Mouse (Mus musculus) embryonic facial prominence, embryonic 11.5 days (tissue): ENCODE results near the gene Tmem265. TPM values are rescaled to one million over a fixed set of nuclear protein-coding genes. Genes with fewer than 3 reads are reported as not detected.

ENCODE experiments used
- ATAC-seq: fragments of 200-750 bp; cut with Nextera tagmentation; replicated peaks from 2 replicates; pipeline ENCODE4 v1.8.0; 2017; ENCODE audit warnings: low read depth; ENCODE audit not compliant: insufficient number of reproducible peaks, low FRiP score, low TSS enrichment
- DNase-seq: peaks from one replicate; pipeline ENCODE4 v3.0.0-alpha.2; 2015; ENCODE audit warnings: low spot score
- H3K27ac ChIP-seq: fragments of 300-500 bp; sonication (generic); replicated peaks from 2 replicates; pipeline ENCODE4 v1.5.1; 2014; ENCODE audit warnings: mild to moderate bottlenecking, low read depth, low read length, control low read depth
- H3K27me3 ChIP-seq: fragments of 300-500 bp; sonication (generic); 2 replicates; pipeline ENCODE4 v1.6.1; 2014; ENCODE audit warnings: mild to moderate bottlenecking, low read length, moderate library complexity, mixed read lengths; ENCODE audit not compliant: control insufficient read depth, insufficient read depth
- H3K36me3 ChIP-seq: fragments of 300-500 bp; sonication (generic); replicated peaks from 2 replicates; pipeline ENCODE4 v1.6.1; 2014; ENCODE audit warnings: low read depth, mild to moderate bottlenecking, low read length, moderate library complexity, mixed read lengths; ENCODE audit not compliant: control insufficient read depth, insufficient read depth
- H3K4me1 ChIP-seq: fragments of 300-500 bp; sonication (generic); 2 replicates; pipeline ENCODE4 v1.6.1; 2014; ENCODE audit warnings: low read length, mixed read lengths; ENCODE audit not compliant: control insufficient read depth, insufficient read depth
- H3K4me2 ChIP-seq: fragments of 300-500 bp; sonication (generic); 2 replicates; pipeline ENCODE4 v1.6.1; 2014; ENCODE audit warnings: low read depth, mild to moderate bottlenecking, control low read depth, low read length, moderate library complexity
- H3K4me3 ChIP-seq: fragments of 300-500 bp; sonication (generic); 2 replicates; pipeline ENCODE4 v1.5.1; 2014; ENCODE audit warnings: low read depth, low read length, control low read depth
- H3K9ac ChIP-seq: fragments of 300-500 bp; sonication (generic); replicated peaks from 2 replicates; pipeline ENCODE4 v1.6.1; 2014; ENCODE audit warnings: mild to moderate bottlenecking, control low read depth, low read length
- H3K9me3 ChIP-seq: fragments of 300-500 bp; sonication (generic); replicated peaks from 2 replicates; pipeline ENCODE4 v1.6.1; 2016; ENCODE audit warnings: mild to moderate bottlenecking, low read length, inconsistent platforms, mixed read lengths; ENCODE audit not compliant: control insufficient read depth
- WGBS: fragments of 180-500 bp; shearing (Covaris S2); extraction: QIAGEN DNeasy Blood & Tissue Kit; methylation state at CpG from one replicate; pipeline ENCODE4 v1.1.7; 2014; 5-methylcytosine and 5-hydroxymethylcytosine counted together
- polyA plus RNA-seq: library from polyadenylated mRNA; unstranded; fragments of >200 nt; fragmentation: Nextera tagmentation; extraction: Ambion mirVana; gene quantifications from 2 replicates; pipeline ENCODE4 v1.2.1, GENCODE M21; 2014

Gene Tmem265
- polyA plus RNA-seq, 1 experiment from 2014 or later, result 4.8 TPM

GRCm38 (mm10) chr7:127611011-127611410 lies 49.8 kb downstream of the Tmem265 start:
- Histone ChIP-seq H3K36me3 (peaks cover 24% of the 10 kb centered on the region), H3K27ac (no peak overlapping the region), H3K4me3 (no peak overlapping the region), H3K4me2 (no peak overlapping the region), H3K9me3 (no peaks in the 10 kb centered on the region), H3K27me3 (no peaks in the 10 kb centered on the region), H3K9ac (no peak overlapping the region), H3K4me1 (peaks cover 3% of the 10 kb centered on the region; the same call in 1 of the 2 replicates)
- no peak for DNase-seq
- ATAC-seq, result no peak
- WGBS, result 97% methylated on average over 29 of the region's 29 CpGs

- WGBS, result 96% methylated on average over 26 of the region's 26 CpGs
- Histone ChIP-seq H3K4me1 (peaks cover 3% of the 10 kb centered on the region; the same call in 1 of the 2 replicates), H3K9me3 (no peaks in the 10 kb centered on the region), H3K27ac (no peak overlapping the region), H3K9ac (no peak overlapping the region), H3K4me2 (no peak overlapping the region), H3K36me3 (peaks cover 24% of the 10 kb centered on the region), H3K4me3 (no peak overlapping the region), H3K27me3 (no peaks in the 10 kb centered on the region)
- ATAC-seq, result no peak
- DNase-seq, result no peak
These were observed 50.4 kb downstream of the Tmem265 start for GRCm38 (mm10) chr7:127611561-127611960.

- DNase-seq, result no peak
- no peaks in the 10 kb centered on the region for H3K9me3 ChIP-seq
- H3K27me3 ChIP-seq, result no peaks in the 10 kb centered on the region
- 0 out of 2 replicates have a peak overlapping the region, but pooled peaks have one; percentile 77 for H3K4me3 ChIP-seq
- H3K4me2 ChIP-seq, result peak overlapping the region; percentile 81
- WGBS, result 80% methylated on average over 8 of the region's 8 CpGs
- H3K36me3 ChIP-seq, result peaks cover 24% of the 10 kb centered on the region
- H3K27ac ChIP-seq, result no peak overlapping the region
- H3K9ac ChIP-seq, result no peak overlapping the region
- no peak for ATAC-seq
- peaks cover 3% of the 10 kb centered on the region; the same call in 1 of the 2 replicates for H3K4me1 ChIP-seq
These were observed 52.3 kb downstream of the Tmem265 start for GRCm38 (mm10) chr7:127613501-127613900.

GRCm38 (mm10) chr7:127614091-127614490 lies 52.9 kb downstream of the Tmem265 start:
- no peaks in the 10 kb centered on the region for H3K9me3 ChIP-seq
- ATAC-seq (no peak), DNase-seq (no peak)
- WGBS, result 21% methylated on average over 8 of the region's 8 CpGs
- peak overlapping the region; percentile 57; the same call in 1 of the 2 replicates for H3K27ac ChIP-seq
- H3K4me3 ChIP-seq, result peak overlapping the region; percentile 77
- H3K4me2 ChIP-seq, result peak overlapping the region; percentile 81
- peaks cover 3% of the 10 kb centered on the region; the same call in 1 of the 2 replicates for H3K4me1 ChIP-seq
- H3K36me3 ChIP-seq, result peaks cover 24% of the 10 kb centered on the region
- peak overlapping the region; percentile 88 for H3K9ac ChIP-seq
- H3K27me3 ChIP-seq, result no peaks in the 10 kb centered on the region

GRCm38 (mm10) chr7:127614511-127614890 lies 53.3 kb downstream of the Tmem265 start:
- Histone ChIP-seq H3K4me2 (peak overlapping the region; percentile 81), H3K9me3 (no peaks in the 10 kb centered on the region), H3K36me3 (peaks cover 24% of the 10 kb centered on the region), H3K4me3 (peak overlapping the region; percentile 77), H3K4me1 (peaks cover 3% of the 10 kb centered on the region; the same call in 1 of the 2 replicates), H3K27ac (peak overlapping the region; percentile 57), H3K27me3 (no peaks in the 10 kb centered on the region), H3K9ac (peak overlapping the region; percentile 88)
- WGBS, result 0% methylated on average over 14 of the region's 44 CpGs
- peak; percentile 47 for ATAC-seq
- peak; percentile 45 for DNase-seq

GRCm38 (mm10) chr7:127614891-127615843 lies 54.0 kb downstream of the Tmem265 start, which contains the start of gene Zfp629:
Zfp629 (minus strand) TSS chr7:127615797.
- ATAC-seq (peak; percentile 87), DNase-seq (peak; percentile 93)
- Histone ChIP-seq H3K4me2 (peak within 1 kb of the TSS; percentile 81), H3K9me3 (no peaks in the 10 kb centered on the region), H3K36me3 (peaks cover 20% of the 10 kb centered on the region), H3K27me3 (no peaks in the 10 kb centered on the region), H3K9ac (peak within 1 kb of the TSS; percentile 88), H3K4me1 (peaks cover 3% of the 10 kb centered on the region; the same call in 1 of the 2 replicates), H3K27ac (peak within 1 kb of the TSS; percentile 57), H3K4me3 (peak within 1 kb of the TSS; percentile 77)
- under 1% methylated on average over 27 of the region's 50 CpGs for WGBS

GRCm38 (mm10) chr7:127616336-127616735 lies 55.1 kb downstream of the Tmem265 start:
- Histone ChIP-seq H3K9ac (no peak overlapping the region), H3K27ac (no peak overlapping the region), H3K4me2 (no peak overlapping the region), H3K4me1 (peaks cover 3% of the 10 kb centered on the region; the same call in 1 of the 2 replicates), H3K9me3 (no peaks in the 10 kb centered on the region), H3K4me3 (no peak overlapping the region), H3K36me3 (peaks cover 10% of the 10 kb centered on the region), H3K27me3 (no peaks in the 10 kb centered on the region)
- ATAC-seq (0 out of 2 replicates have a peak, but pooled peaks have one; percentile 9), DNase-seq (no peak)
- WGBS, result 71% methylated on average over 1 of the region's 1 CpGs
